Mouse (Mus musculus): ENCODE results near the gene Fam20a.

- TF ChIP-seq POLR2A (IDR thresholded peaks at IDR 0.05; ENCODE audit: borderline replicate concordance, control insufficient read depth, low read depth, low read length), result no peak
- TF ChIP-seq CTCF (IDR thresholded peaks at IDR 0.05; ENCODE audit: control insufficient read depth, insufficient read depth, low read length), result no peak
Observed at GRCm38 (mm10) chr11:109681556-109681955, 40.5 kb downstream of the Fam20a start.
